Mouse (Mus musculus) cerebellum, adult 2 months (tissue): ENCODE measurements around the gene Tmem221.

Source experiments
- CTCF ChIP-seq: fragments of 200-500 bp; IDR thresholded peaks from 2 replicates; pipeline ENCODE4 v1.5.1; 2011; ENCODE audit warnings: low read depth, mild to moderate bottlenecking, control low read depth, low read length, moderate library complexity, borderline replicate concordance; ENCODE audit not compliant: insufficient read depth
- POLR2A ChIP-seq: fragments of 200-500 bp; IDR thresholded peaks from 2 replicates; pipeline ENCODE4 v1.6.1; 2011; ENCODE audit warnings: low read length, control low read depth, borderline replicate concordance; ENCODE audit not compliant: insufficient read depth

- TF ChIP-seq POLR2A (no peak), CTCF (no peak)
Measured at GRCm38 (mm10) chr8:71558071-71558957, at the start of gene Tmem221.
